Mouse (Mus musculus) neural tube, embryonic 10.5 days (tissue): ENCODE results near the gene Pip5k1c.

Source experiments
- DNase-seq: peaks from one replicate; pipeline ENCODE4 v3.0.0-alpha.2; 2017; ENCODE audit warnings: low spot score; ENCODE audit errors: extremely low spot score

Gene Pip5k1c

DNA sequence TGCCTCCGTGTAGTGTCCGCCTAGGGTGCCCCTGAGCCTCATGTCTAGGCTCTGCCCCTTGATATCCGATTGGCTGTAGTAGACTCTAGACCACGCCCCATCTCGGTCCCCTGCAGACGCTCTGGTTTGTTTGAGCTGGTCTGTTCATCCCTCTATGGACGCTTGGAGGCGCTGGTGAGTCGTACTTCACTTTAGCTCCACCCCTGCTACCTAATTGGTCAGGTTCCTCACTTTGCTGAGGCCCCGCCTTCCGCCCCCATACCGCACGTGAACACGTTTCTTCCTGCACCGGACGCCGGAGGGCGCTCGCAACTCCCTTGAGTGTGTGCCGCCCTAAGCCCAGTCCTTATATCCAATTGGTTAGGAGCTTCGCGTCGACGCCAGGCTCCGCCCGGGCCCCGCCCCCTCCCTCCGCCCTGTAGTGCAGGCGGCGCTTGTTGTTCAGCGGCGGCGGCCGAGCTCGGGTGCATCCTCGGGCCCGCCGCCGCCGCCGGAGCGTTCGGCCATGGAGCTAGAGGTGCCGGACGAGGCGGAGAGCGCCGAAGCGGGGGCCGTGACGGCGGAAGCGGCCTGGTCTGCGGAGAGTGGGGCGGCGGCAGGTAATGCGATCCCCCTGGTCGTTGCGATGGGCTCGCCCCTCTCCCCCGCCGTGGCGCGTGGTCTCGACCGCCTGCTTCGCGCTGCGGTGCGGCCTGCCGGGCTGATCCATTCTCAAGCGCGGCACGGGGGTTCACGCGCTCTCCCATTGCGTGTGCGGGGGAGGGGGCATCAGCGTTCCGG is at the start of gene Pip5k1c:
Gene Pip5k1c (plus strand): TSS at position 410 of the 780 bp plus-strand sequence.
- DNase-seq, result peak; percentile 98

DNA sequence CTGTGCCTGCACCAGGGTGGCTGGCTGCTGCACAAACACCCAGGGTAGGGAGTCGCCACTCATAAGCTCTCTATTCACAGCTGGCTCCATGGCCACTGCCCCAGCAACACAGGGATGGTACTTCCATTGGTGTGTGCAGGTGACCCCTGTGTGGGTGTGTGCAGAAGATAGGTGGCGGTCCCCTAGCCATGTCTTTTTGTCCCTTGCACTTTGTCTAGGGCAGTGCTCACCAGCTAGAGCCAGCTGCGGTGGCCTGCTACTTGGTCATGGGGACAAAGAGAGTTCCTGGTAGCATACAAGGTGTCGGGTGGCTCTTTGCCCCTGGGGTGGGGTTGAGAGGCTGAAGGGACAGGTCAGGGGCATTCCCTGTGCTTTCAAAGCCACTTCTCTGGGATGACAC is 48.6 kb upstream of the Pip5k1c start:
- no peak for DNase-seq

DNA sequence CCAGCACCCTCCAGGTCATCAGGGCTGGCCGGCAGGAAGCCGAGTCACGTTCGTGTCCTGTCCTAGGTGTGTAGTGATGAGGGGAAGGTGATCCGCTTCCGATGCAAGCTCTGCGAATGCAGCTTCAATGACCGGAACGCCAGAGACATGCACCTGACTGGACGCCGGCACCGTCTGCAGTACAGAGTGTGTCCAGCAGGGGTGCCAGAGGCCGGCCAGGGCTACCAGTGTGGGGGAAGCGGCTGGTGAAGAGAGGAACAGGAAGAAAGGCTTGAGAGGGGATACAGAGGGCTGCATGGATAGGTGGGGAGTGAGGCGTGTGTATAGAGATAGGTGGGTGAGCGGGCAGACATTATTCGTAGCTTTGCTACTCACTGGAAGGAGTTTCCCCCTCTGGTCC is 48.2 kb upstream of the Pip5k1c start:
- DNase-seq, result peak; percentile 89

DNA sequence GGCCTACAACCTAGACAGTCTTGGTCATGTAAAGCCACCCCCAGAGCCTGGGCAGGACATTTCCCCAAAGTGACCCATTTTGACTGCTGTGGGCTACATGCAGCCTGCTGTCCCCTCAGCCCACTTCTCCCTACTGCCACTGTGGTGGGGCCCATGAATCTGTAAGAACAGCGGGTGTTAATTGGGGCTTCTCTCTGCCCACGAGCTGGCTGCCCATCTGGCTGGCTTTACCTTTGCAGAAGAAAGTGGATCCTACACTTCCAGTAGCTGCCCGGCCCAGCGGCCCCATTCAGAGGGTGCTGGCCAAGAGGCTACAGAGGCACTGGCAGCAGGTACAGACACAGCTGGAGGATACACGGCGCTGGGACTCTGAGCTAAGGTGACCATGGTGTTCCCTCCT is 47.6 kb upstream of the Pip5k1c start:
- no peak for DNase-seq

DNA sequence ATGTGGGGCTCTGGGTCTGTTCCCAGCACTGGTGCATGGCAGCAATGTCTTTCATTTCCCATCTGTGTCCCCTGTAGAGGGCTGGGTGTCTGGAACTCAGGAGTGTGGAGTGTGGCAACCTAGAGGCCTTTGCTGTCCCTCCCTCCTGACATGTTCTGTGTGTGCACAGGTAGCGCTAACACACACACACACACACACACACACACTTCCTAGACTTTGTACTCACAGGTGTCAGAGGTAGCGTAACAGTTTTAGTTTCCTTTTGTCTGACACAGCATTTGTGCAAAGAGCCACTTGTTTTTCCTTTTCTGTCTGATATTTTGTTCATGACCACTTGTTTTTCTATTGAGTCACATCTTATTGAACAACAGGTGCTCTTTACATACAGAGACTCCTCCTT is 45.0 kb upstream of the Pip5k1c start:
- no peak for DNase-seq

DNA sequence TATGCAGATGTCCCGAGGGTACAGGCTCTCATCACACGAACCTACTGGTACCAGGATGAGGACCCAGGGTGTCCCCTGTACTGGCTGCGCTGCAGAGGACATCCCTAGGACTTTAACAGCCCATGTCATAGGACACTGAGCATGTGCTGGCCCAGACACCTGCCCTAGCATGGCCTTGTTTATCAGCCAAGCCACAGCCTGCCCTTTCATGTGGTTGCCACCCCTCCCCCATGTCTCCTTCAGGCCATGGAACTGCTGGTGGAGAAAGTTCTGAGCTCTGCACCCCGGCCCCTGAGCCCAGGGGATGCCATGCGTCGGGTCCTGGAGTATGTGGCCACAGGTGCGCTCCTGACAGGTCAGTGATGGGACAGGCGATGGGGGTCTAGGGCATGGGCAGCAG is 43.3 kb upstream of the Pip5k1c start:
- no peak for DNase-seq

DNA sequence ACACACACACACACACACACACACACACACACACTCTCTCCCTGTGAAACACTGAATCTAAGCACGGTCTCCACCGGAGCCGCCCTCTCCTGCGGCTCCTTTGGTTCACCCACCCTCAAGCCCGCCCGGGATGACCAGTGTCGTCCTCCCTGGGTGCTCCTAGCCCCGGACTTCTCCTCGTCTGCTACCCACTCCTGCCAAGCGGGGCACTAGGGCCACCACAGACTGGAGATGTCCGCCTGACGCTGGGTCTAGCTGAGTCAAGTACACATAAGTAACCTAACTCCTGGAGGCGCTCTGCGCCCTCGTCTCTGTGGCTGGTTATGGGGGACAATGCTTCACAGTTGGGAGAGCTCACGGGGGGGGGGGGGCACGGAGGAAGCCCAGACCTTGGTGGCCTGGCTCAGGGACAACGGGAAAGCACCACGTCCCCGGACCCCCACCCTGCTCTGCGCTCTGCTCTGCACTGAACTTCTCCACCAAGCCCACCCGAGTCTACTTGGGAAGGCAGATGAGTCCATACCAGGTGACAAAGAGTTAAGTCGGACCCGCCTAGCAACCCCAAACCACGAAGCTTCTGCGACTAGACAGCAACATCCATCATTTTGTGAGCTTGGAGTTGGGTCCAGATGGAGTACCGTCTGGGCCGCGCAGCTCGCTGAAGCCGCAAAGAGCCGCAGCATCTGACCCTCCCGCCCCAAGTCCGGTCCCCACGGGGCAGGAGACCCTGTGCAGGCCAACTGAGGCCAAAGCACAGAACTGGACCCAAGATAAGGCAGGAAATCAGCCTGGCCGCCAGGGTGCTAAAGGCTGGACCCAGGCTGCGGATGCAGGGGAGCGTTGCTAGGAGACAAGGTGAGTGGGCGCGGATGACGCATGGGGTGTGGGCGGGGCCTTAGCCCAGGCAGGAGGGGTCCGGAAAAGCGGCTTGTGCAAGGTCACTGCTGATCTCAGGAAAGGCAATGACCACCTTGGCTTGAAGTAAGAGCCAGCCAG is 40.0 kb upstream of the Pip5k1c start, which contains the start of gene Matk:
Gene Matk (plus strand): TSS at position 512 of the 996 bp plus-strand sequence.
- peak; percentile 59 for DNase-seq

DNA sequence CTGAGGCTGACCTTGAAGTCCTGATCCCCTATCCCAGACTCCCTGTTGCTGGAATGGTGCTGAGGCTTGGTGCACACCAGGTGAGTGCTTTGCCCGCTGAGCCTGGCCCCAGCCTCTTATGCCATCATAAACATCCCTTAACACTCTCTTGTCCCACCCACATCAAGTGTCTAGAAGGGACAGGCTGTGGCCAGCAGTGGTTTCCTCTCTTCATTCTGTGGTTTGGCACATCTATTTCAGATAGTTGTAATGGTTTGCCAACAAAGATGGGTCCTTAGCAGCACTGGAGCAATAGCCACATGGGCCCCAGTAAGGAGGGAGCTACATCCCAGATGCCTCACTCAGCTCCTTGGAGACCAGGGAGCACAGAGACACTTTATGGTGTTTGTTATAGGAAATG is 37.9 kb upstream of the Pip5k1c start:
- DNase-seq, result no peak

DNA sequence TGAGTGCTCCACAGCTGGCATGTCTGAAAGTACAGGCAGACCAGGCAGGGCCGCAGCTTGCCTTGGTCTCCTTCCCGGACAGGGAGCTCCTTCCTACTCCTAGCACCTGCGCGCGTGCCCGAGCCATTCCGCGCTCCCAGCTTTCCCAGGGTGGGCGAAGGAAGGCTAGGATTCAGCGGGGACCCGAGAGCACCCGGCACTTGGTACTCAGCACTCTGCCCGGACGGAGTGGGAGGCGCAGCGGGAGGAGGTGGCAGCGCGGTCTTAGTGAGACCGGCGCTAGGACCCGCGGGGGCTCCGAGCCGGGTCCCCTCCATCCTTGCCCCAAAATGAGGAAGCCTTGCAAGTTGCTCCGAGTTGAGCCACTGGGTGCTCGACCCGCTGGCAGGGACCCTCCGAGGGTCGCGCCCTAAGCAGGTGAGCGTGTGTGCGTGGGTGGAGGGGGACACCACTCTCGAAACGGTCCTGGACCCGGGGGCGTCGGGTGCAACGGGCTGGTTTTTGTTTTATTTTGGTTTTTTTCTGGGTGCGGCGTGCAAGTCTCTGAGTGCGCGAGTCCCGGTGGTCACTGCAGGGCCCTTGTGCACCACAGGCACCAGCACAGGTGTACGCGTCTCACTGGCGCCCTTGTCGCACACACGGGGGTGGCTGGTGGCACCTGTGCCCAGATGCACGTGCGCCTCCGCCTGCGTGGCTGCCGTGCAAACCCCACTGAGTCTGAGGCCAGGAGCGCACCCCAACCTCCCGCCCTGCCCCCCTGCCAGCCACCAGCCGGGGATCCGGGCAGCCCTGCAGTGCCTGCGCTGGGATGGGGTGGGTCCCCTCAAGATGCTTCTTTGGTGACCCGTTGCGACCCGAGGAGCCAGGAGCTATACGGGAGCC is 35.4 kb upstream of the Pip5k1c start:
- DNase-seq, result peak; percentile 49

DNA sequence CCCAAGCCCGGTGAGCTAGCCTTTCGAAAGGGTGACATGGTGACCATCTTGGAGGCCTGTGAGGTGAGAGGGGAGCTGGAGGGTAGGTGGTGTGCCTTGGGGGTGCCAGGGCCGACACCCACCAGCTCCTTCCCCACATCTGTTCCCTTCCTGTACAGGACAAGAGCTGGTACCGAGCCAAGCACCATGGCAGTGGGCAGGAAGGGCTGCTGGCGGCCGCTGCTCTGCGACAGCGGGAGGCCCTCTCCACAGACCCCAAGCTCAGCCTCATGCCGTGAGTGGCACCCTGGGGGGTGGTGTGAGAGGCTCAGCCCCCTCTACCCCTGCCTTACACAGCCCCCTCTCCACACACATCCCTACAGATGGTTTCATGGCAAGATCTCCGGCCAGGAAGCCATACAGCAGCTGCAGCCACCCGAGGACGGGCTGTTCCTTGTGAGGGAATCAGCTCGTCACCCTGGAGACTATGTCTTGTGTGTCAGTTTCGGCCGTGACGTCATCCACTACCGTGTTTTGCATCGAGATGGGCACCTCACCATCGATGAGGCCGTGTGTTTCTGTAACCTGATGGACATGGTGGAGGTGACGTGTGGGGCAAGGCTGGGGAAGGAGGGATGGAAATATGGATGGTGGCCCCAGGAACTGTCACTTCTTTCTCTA is 33.4 kb upstream of the Pip5k1c start:
- DNase-seq, result peak; percentile 30

DNA sequence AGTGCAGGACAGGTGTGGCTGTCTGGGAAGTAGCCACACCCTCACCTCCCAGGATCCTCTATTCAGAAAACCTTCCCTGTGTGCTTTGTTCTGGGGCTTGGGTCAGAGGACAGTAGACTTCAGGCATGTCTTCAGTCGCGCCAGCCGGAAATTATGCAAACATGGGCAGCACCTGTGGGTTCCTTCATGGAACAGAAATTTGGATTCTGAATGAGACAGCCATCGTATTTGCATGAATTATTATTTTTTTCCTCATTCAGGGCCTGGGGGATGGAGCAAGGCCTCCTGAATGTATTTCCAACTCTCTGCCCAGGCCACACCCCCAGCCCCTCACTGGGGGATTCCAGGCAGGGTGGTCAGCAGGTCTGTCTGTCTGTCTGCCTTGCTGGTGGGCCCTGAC is 31.7 kb upstream of the Pip5k1c start:
- DNase-seq, result no peak

DNA sequence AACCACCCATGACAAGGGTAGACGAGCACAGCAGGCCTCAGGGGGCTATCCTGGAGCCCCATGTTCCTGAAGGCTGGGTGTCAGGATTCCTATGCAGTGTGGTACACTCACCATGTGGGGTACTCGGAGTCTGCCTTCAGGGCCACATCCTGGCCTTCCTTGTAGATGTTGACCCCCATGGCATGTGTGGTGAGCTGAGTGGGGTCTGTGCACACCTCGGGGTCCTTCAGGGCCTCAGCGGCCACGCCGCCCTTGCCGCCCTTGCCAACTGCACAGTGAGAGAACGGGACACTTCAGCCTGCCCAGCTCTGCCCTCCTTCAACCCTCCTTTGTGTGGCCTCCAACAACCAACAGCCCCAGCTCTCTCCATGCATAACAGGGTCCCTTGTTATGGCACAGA is 27.2 kb upstream of the Pip5k1c start:
- no peak for DNase-seq

DNA sequence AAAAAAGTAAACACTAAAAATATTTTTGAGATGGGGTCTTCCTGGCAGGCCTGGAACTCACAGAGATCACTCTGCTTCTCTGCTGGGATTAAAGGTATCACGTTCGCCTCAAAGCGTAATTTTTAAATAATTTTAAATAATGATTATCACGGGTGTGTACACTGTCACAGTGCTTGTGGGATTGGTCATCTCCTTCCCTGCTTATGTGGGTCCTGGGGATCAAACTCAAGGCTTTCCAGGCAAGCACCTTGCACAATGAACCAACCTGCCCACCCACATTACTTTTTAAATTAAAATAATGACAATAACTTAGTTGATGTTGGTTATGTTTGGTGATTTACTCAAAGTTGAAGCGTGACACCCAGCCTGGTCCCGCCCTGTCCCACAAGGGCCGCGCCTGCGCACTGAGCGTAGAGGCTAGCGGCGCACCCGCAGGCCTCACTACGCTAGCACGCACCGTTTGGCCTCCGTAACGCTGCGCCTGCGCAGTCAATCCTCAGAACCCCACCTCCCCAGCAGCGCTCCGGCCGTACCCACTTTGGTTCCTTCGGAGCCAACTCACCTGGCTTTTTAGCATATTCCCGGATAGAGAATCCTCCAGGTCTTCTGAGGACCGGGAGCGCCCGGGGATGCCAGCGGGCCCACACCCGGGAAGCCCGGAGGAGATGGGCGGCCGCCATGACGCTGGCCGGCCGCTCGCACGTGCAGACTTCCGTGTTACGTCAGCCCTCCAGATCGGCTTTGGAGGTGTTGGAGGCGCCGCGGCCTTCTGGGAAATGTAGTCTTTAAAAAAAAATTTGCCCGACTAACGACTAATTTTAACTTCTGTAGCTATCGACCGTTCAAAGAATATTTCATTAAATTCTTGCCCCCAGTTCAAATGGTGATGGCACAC is 26.3 kb upstream of the Pip5k1c start, which contains the start of the genes Mrpl54 and Apba3:
Gene Mrpl54 (minus strand): TSS at position 724 of the 895 bp plus-strand sequence.
Gene Apba3 (plus strand): TSS at position 750 of the 895 bp plus-strand sequence.
- peak; percentile 98 for DNase-seq

DNA sequence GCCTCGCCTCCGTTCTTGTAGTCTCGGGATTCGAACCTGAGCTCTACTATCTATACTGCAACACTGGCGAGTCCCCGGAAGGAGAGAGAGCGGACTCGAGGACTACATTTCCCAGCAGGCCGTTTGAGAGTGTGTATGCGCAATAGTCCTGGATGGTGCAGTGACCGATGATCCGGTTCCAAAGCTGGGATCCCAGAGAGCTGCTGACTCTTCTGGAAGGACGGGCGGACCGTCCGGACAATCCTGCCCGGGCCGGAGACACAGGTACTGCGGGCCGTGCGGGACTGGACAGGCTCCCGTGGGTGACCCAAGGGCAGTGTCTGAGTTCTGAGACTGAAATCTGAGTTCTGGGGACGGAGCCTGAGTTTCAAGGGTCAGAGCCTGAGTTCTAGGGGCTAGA is 24.7 kb upstream of the Pip5k1c start:
- peak; percentile 73 for DNase-seq

DNA sequence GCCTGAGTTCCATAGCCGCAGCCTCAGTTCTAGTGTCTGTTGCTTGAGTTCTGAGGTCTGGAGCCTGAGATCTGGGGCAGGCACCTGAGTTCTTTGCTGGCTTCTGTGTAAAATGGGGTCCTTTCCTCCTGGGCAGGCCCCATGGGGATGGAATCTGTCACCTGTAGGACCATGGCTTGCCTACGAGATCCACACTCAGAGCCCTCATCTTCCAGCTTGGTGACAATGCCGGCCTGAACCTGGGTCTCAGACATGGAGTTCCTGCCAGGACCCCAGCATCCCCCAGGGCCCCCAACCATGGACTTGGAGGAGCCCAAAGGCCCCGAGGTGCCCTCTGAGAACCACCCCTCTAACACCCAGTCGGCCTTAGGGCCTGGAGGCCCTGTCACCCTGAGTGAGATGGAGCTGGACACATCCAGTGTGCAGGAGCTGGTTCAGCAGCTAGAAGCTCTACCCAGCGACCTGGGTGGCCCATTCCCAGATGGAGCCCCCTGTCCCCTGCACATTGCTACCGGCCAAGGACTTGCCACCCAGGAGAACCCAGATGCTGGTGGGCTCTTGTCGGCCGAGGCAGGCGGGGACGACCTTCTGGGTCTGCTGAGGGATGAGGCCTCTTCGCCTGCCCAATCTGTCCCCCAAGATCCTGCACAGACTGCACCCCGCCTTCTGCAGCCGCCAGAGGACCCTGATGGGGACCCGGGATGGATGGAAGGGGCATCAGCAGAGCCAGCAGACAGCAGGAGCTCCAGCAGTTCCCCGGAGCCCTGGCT is 23.9 kb upstream of the Pip5k1c start:
- no peak for DNase-seq

DNA sequence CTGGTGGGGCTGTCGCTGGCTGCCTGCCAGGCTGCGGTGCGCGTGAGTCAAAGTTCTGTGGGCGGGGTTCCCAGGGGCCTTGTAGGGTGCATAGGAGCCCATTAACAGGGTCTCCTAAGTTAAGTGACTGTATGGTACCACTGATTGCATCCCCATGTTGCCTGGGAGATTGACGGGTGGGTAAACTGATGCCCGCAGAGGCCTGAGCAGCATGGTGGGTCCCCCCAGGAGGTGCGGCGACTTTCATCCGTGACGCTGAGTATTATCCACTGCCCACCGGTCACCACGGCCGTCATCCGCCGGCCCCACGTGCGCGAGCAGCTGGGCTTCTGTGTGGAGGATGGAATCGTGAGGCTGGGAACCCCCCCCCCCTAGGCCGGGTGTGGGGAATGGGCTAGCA is 20.4 kb upstream of the Pip5k1c start:
- no peak for DNase-seq

DNA sequence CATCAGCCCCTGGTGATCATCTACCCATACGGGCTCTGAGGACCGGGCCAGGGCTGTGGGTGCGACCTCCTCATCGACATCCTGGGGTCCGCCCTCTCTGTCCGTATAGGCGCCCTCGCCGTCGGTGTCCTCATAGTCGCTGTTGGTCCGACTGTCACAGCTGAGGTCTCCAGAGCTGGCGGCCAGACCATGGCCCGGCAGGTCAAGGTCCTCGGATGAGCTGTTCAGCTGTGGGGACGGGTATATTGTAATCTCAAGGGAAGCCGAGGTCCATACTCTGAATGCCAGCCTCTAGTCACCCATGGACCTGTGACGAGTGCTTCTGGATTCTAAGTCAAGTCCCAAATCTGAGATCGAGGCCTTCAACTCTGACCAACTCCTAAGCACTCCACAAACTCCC is 18.9 kb upstream of the Pip5k1c start:
- DNase-seq, result no peak

DNA sequence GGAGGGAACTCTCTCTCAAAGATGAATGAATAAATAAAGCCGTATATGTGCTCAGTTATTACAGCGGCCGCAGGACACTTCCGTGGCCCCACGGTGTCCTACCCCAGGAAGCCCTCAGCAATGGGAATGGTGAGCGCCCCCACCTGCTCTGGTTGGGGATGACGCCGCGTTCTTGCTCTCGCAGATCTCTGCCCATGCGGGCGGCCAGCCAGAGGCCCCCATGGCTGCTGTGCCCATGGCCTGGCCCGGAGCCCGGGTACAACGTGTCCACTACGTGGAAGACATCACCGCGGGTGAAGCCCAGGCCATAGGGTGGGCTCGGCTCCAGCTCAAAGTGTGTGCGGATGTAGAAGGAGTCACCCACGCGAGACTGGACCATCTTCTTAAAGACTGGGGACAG is 15.1 kb upstream of the Pip5k1c start:
- DNase-seq, result no peak

DNA sequence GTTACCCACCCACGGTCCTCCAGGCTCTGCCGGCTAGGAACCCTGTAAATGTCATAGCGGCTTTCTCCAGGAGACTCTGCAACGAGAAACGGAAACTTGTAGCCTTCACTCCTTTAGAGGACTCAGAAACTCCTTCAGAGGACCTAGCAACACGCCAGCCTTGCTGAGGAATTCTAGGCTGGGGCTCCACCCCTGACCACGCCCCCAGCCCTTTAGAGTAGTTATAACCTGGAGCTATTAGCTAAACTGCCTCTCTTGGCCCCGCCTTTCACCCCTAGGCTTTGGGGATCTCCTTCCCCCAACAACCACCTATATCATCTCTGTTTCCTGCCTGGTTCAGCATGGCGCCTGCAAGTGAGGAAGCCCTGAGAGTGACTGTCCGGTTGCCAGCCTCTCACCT is 13.3 kb upstream of the Pip5k1c start:
- DNase-seq, result no peak
